Comparison of ENCODE assay signal across 21 mouse cellular contexts in the genomic region with DNA sequence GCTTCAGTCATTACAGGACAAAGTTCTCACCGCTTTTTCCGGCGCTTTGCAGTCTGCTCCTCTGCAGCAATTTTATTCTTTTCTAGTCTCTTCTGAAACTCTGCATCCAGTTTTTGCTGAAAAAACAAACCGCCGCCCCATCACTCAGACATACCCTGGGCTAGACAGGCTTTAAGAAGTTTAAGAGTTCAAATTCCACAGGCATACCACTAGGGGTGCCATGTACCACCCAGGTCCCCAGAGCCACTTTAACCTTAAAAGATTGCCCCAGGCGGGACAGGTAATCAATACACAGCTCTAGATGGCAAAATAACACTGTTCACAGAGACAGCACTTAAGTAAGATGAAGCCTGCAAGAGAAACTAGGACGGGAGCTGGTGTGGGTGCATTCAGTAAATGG. TPM values are rescaled to one million over a fixed set of nuclear protein-coding genes. Genes with fewer than 3 reads are reported as not detected.
A peak's percentile ranks its signal among the peaks of the same experiment; 100 is the strongest.
DNase-seq lines count a peak whose midpoint lies in the region; ATAC-seq and TF ChIP-seq lines count a peak whose summit lies in the region.
"Had no signal": no experiment of that assay in that cellular context is flagged by ENCODE, and none has a peak within 500 bp of the region (broad histone marks: within the 10 kb centered on the region; RNA-seq: fewer than 3 reads in every experiment).

No protein-coding gene starts in this region.

- no peak overlapping the region for H3K27ac ChIP-seq in hindbrain, postnatal 0 days
- no peak overlapping the region for H3K27ac ChIP-seq in hindbrain, embryonic 12.5 days
- H3K27ac ChIP-seq in liver, postnatal 0 days (ENCODE audit: low read depth), result no peak overlapping the region
- H3K27ac ChIP-seq in liver, embryonic 12.5 days, result no peak overlapping the region
- H3K27ac ChIP-seq in embryonic facial prominence, embryonic 10.5 days (replicated peaks), result no peak overlapping the region
- H3K27ac ChIP-seq: embryonic facial prominence, embryonic 13.5 days; forebrain, embryonic 12.5 days; limb, embryonic 12.5 days; liver, embryonic 13.5 days; macrophage; midbrain, embryonic 10.5 days had no signal

- H3K4me1 ChIP-seq in hindbrain, postnatal 0 days (ENCODE audit: insufficient read depth, low read length), result no peaks in the 10 kb centered on the region
- H3K4me1 ChIP-seq in hindbrain, embryonic 12.5 days, result no peaks in the 10 kb centered on the region
- H3K4me1 ChIP-seq in liver, postnatal 0 days (ENCODE audit: insufficient read depth), result no peaks in the 10 kb centered on the region
- H3K4me1 ChIP-seq in liver, embryonic 12.5 days, result no peaks in the 10 kb centered on the region; the same call in 1 of the 2 replicates
- H3K4me1 ChIP-seq in E14TG2a.4 (replicated peaks; ENCODE audit: low read depth, low read length), result peaks cover 12% of the 10 kb centered on the region
- no peaks in the 10 kb centered on the region for H3K4me1 ChIP-seq in embryonic facial prominence, embryonic 10.5 days
- H3K4me1 ChIP-seq: embryonic facial prominence, embryonic 13.5 days; forebrain, embryonic 12.5 days; limb, embryonic 12.5 days; midbrain, embryonic 10.5 days had no signal

- no peak for DNase-seq in hindbrain, postnatal 0 days (ENCODE audit: low spot score)
- DNase-seq in liver, postnatal 0 days, result no peak
- no peak for DNase-seq in embryonic facial prominence, embryonic 10.5 days (ENCODE audit: low spot score)
- DNase-seq: adrenal gland, postnatal 14 days; cerebellum, adult 9-10 months; kidney, adult 18-20 months; liver, embryonic 13.5 days; right cerebral cortex, postnatal 25 days; spleen, adult 18-20 months; thymus, postnatal 14 days had no signal

- no peaks in the 10 kb centered on the region for H3K9me3 ChIP-seq in hindbrain, postnatal 0 days (ENCODE audit: low read length)
- H3K9me3 ChIP-seq in hindbrain, embryonic 12.5 days (replicated peaks), result no peaks in the 10 kb centered on the region
- H3K9me3 ChIP-seq in liver, postnatal 0 days (ENCODE audit: low read length), result no peaks in the 10 kb centered on the region
- no peaks in the 10 kb centered on the region for H3K9me3 ChIP-seq in liver, embryonic 12.5 days (replicated peaks)
- no peaks in the 10 kb centered on the region for H3K9me3 ChIP-seq in E14TG2a.4 (ENCODE audit: low read length)
- no peaks in the 10 kb centered on the region for H3K9me3 ChIP-seq in embryonic facial prominence, embryonic 10.5 days
- H3K9me3 ChIP-seq: embryonic facial prominence, embryonic 13.5 days; forebrain, embryonic 12.5 days; limb, embryonic 12.5 days; liver, embryonic 13.5 days; midbrain, embryonic 10.5 days had no signal

- H3K4me2 ChIP-seq in hindbrain, postnatal 0 days (ENCODE audit: low read depth, low read length), result no peak overlapping the region
- H3K4me2 ChIP-seq in hindbrain, embryonic 12.5 days (replicated peaks), result no peak overlapping the region
- H3K4me2 ChIP-seq in liver, postnatal 0 days (ENCODE audit: low read depth, low read length), result no peak overlapping the region
- no peak overlapping the region for H3K4me2 ChIP-seq in liver, embryonic 12.5 days
- H3K4me2 ChIP-seq: embryonic facial prominence, embryonic 13.5 days; forebrain, embryonic 12.5 days; heart, embryonic 11.5 days; limb, embryonic 12.5 days; liver, embryonic 13.5 days had no signal

- WGBS in hindbrain, postnatal 0 days, result 85% methylated on average over 7 of the region's 7 CpGs
- WGBS in hindbrain, embryonic 12.5 days, result 88% methylated on average over 7 of the region's 7 CpGs
- WGBS in liver, postnatal 0 days (ENCODE audit: insufficient replicate concordance), result 81% methylated on average over 7 of the region's 7 CpGs
- 80% methylated on average over 7 of the region's 7 CpGs for WGBS in liver, embryonic 12.5 days (ENCODE audit: insufficient replicate concordance)
- 84% methylated on average over 7 of the region's 7 CpGs for WGBS in embryonic facial prominence, embryonic 10.5 days

- ATAC-seq in hindbrain, postnatal 0 days, result 0 out of 2 replicates have a peak, but pooled peaks have one; percentile 5
- ATAC-seq in hindbrain, embryonic 12.5 days (ENCODE audit: low FRiP score), result no peak
- no peak for ATAC-seq in liver, postnatal 0 days
- no peak for ATAC-seq in liver, embryonic 12.5 days
- peak; percentile 50; the same call in 1 of the 2 replicates for ATAC-seq in common myeloid progenitor, adult 5-6 weeks (replicated peaks; ENCODE audit: low read depth, poor library complexity, severe bottlenecking)

- H3K36me3 ChIP-seq in hindbrain, postnatal 0 days (ENCODE audit: insufficient read depth, low read length), result peaks cover 40% of the 10 kb centered on the region
- H3K36me3 ChIP-seq in hindbrain, embryonic 12.5 days, result peaks cover 93% of the 10 kb centered on the region
- H3K36me3 ChIP-seq in liver, postnatal 0 days (replicated peaks; ENCODE audit: insufficient read depth, low read length), result peaks cover 80% of the 10 kb centered on the region
- peaks cover 96% of the 10 kb centered on the region for H3K36me3 ChIP-seq in liver, embryonic 12.5 days
- peaks cover 98% of the 10 kb centered on the region for H3K36me3 ChIP-seq in E14TG2a.4 (ENCODE audit: insufficient read depth, low read length)
- peaks cover 97% of the 10 kb centered on the region for H3K36me3 ChIP-seq in embryonic facial prominence, embryonic 10.5 days (replicated peaks)

- no peak for TF ChIP-seq EP300 in liver, postnatal 0 days (IDR thresholded peaks at IDR 0.05; ENCODE audit: low read depth)

- H3K4me3 ChIP-seq in hindbrain, postnatal 0 days (ENCODE audit: low read length), result no peak overlapping the region
- H3K4me3 ChIP-seq in hindbrain, embryonic 12.5 days, result no peak overlapping the region
- H3K4me3 ChIP-seq in liver, postnatal 0 days (ENCODE audit: low read depth, low read length), result no peak overlapping the region
- H3K4me3 ChIP-seq in liver, embryonic 12.5 days, result no peak overlapping the region
- no peak overlapping the region for H3K4me3 ChIP-seq in E14TG2a.4 (replicated peaks; ENCODE audit: low read length)
- H3K4me3 ChIP-seq in embryonic facial prominence, embryonic 10.5 days, result no peak overlapping the region
- H3K4me3 ChIP-seq: embryonic facial prominence, embryonic 13.5 days; erythroblast, embryonic 14.5 days; forebrain, embryonic 12.5 days; limb, embryonic 12.5 days; liver, embryonic 13.5 days; midbrain, embryonic 10.5 days had no signal

- no peak overlapping the region for H3K9ac ChIP-seq in hindbrain, postnatal 0 days (replicated peaks; ENCODE audit: low read length)
- no peak overlapping the region for H3K9ac ChIP-seq in hindbrain, embryonic 12.5 days
- H3K9ac ChIP-seq in liver, postnatal 0 days (replicated peaks), result no peak overlapping the region
- no peak overlapping the region for H3K9ac ChIP-seq in liver, embryonic 12.5 days
- H3K9ac ChIP-seq: embryonic facial prominence, embryonic 13.5 days; forebrain, embryonic 12.5 days; limb, embryonic 12.5 days; liver, embryonic 13.5 days had no signal

- TF ChIP-seq CTCF in hindbrain, postnatal 0 days (IDR thresholded peaks at IDR 0.05; ENCODE audit: low read depth), result peak; percentile 37
- TF ChIP-seq CTCF in liver, postnatal 0 days (IDR thresholded peaks at IDR 0.05; ENCODE audit: low read depth), result peak; percentile 26
- peak; percentile 48 for TF ChIP-seq CTCF in E14TG2a.4 (conservative IDR thresholded peaks at IDR 0.05; ENCODE audit: low read length)

- no peaks in the 10 kb centered on the region for H3K27me3 ChIP-seq in hindbrain, postnatal 0 days (ENCODE audit: insufficient read depth, low read length)
- no peaks in the 10 kb centered on the region for H3K27me3 ChIP-seq in hindbrain, embryonic 12.5 days
- no peaks in the 10 kb centered on the region for H3K27me3 ChIP-seq in liver, postnatal 0 days (ENCODE audit: insufficient read depth, low read length)
- H3K27me3 ChIP-seq in liver, embryonic 12.5 days (replicated peaks), result no peaks in the 10 kb centered on the region
- H3K27me3 ChIP-seq in E14TG2a.4 (ENCODE audit: insufficient read depth, low read length), result no peaks in the 10 kb centered on the region
- H3K27me3 ChIP-seq in embryonic facial prominence, embryonic 10.5 days (replicated peaks; ENCODE audit: low read depth, poor library complexity, severe bottlenecking), result no peaks in the 10 kb centered on the region
- H3K27me3 ChIP-seq: embryonic facial prominence, embryonic 13.5 days; forebrain, embryonic 12.5 days; limb, embryonic 12.5 days; liver, embryonic 13.5 days had no signal

RNA-seq across cellular contexts. Expression of a gene that starts 6.9 kb away (rescaled TPM):
- 11.2 and 15.1 TPM in 2 replicates for total RNA-seq in hindbrain, postnatal 0 days (2014; rRNA removed)
- 58.7 and 59.0 TPM in 2 replicates for polyA plus RNA-seq in hindbrain, postnatal 0 days (2015; fragmentation: Nextera tagmentation; extraction: Ambion mirVana)
- 62.9 and 71.2 TPM in 2 replicates for polyA plus RNA-seq in hindbrain, embryonic 12.5 days (2016; fragmentation: Nextera tagmentation; extraction: Ambion mirVana)
- polyA plus RNA-seq in liver, postnatal 0 days (2015; fragmentation: Nextera tagmentation; extraction: Ambion mirVana), result 19.6 and 19.9 TPM in 2 replicates
- polyA plus RNA-seq in liver, embryonic 12.5 days (2016; fragmentation: Nextera tagmentation; extraction: Ambion mirVana), result 36.3 and 41.3 TPM in 2 replicates
- 24.2 and 67.2 TPM in 2 replicates for total RNA-seq in common myeloid progenitor, adult 5-6 weeks (2017)
- 68.6 and 76.8 TPM in 2 replicates for polyA plus RNA-seq in embryonic facial prominence, embryonic 10.5 days (2016; fragmentation: Nextera tagmentation; extraction: Ambion mirVana)

RNA-seq across cellular contexts. Expression of a gene that starts 21.4 kb away (rescaled TPM):
- 122 and 148 TPM in 2 replicates for total RNA-seq in hindbrain, postnatal 0 days (2014; rRNA removed)
- polyA plus RNA-seq in hindbrain, postnatal 0 days (2015; fragmentation: Nextera tagmentation; extraction: Ambion mirVana), result 50.6 and 56.8 TPM in 2 replicates
- 19.0 and 21.3 TPM in 2 replicates for polyA plus RNA-seq in hindbrain, embryonic 12.5 days (2016; fragmentation: Nextera tagmentation; extraction: Ambion mirVana)
- polyA plus RNA-seq in liver, postnatal 0 days (2015; fragmentation: Nextera tagmentation; extraction: Ambion mirVana), result 4.4 and 4.5 TPM in 2 replicates
- polyA plus RNA-seq in liver, embryonic 12.5 days (2016; fragmentation: Nextera tagmentation; extraction: Ambion mirVana), result 4.4 and 6.7 TPM in 2 replicates
- total RNA-seq in common myeloid progenitor, adult 5-6 weeks (2017), result 26.4 and 33.7 TPM in 2 replicates
- polyA plus RNA-seq in embryonic facial prominence, embryonic 10.5 days (2016; fragmentation: Nextera tagmentation; extraction: Ambion mirVana), result 7.4 and 8.2 TPM in 2 replicates

RNA-seq across cellular contexts. Expression of a gene that starts 54.5 kb away (rescaled TPM):
- total RNA-seq in hindbrain, postnatal 0 days (2014; rRNA removed), result 41.7 and 49.6 TPM in 2 replicates
- polyA plus RNA-seq in hindbrain, postnatal 0 days (2015; fragmentation: Nextera tagmentation; extraction: Ambion mirVana), result 14.4 and 15.3 TPM in 2 replicates
- polyA plus RNA-seq in hindbrain, embryonic 12.5 days (2016; fragmentation: Nextera tagmentation; extraction: Ambion mirVana), result 20.3 and 23.3 TPM in 2 replicates
- 1.3 and 1.7 TPM in 2 replicates for polyA plus RNA-seq in liver, postnatal 0 days (2015; fragmentation: Nextera tagmentation; extraction: Ambion mirVana)
- 2.6 and 3.1 TPM in 2 replicates for polyA plus RNA-seq in liver, embryonic 12.5 days (2016; fragmentation: Nextera tagmentation; extraction: Ambion mirVana)
- 4.3 and 8.7 TPM in 2 replicates for total RNA-seq in common myeloid progenitor, adult 5-6 weeks (2017)
- 14.1 and 17.0 TPM in 2 replicates for polyA plus RNA-seq in embryonic facial prominence, embryonic 10.5 days (2016; fragmentation: Nextera tagmentation; extraction: Ambion mirVana)

RNA-seq across cellular contexts. Expression of a gene that starts 55.9 kb away (rescaled TPM):
- 17.6 and 21.9 TPM in 2 replicates for total RNA-seq in hindbrain, postnatal 0 days (2014; rRNA removed)
- polyA plus RNA-seq in hindbrain, postnatal 0 days (2015; fragmentation: Nextera tagmentation; extraction: Ambion mirVana), result 15.2 and 15.4 TPM in 2 replicates
- polyA plus RNA-seq in hindbrain, embryonic 12.5 days (2016; fragmentation: Nextera tagmentation; extraction: Ambion mirVana), result 23.0 and 23.3 TPM in 2 replicates
- polyA plus RNA-seq in liver, postnatal 0 days (2015; fragmentation: Nextera tagmentation; extraction: Ambion mirVana), result 8.8 and 9.2 TPM in 2 replicates
- 17.0 and 18.8 TPM in 2 replicates for polyA plus RNA-seq in liver, embryonic 12.5 days (2016; fragmentation: Nextera tagmentation; extraction: Ambion mirVana)
- total RNA-seq in common myeloid progenitor, adult 5-6 weeks (2017), result 11.8 and 14.3 TPM in 2 replicates
- 26.3 and 29.1 TPM in 2 replicates for polyA plus RNA-seq in embryonic facial prominence, embryonic 10.5 days (2016; fragmentation: Nextera tagmentation; extraction: Ambion mirVana)

RNA-seq across cellular contexts. Expression of a gene that starts 56.0 kb away (rescaled TPM):
- total RNA-seq in hindbrain, postnatal 0 days (2014; rRNA removed), result 32.9 and 35.8 TPM in 2 replicates
- polyA plus RNA-seq in hindbrain, postnatal 0 days (2015; fragmentation: Nextera tagmentation; extraction: Ambion mirVana), result 16.8 and 17.7 TPM in 2 replicates
- polyA plus RNA-seq in hindbrain, embryonic 12.5 days (2016; fragmentation: Nextera tagmentation; extraction: Ambion mirVana), result 34.5 and 36.6 TPM in 2 replicates
- 13.7 and 16.5 TPM in 2 replicates for polyA plus RNA-seq in liver, postnatal 0 days (2015; fragmentation: Nextera tagmentation; extraction: Ambion mirVana)
- polyA plus RNA-seq in liver, embryonic 12.5 days (2016; fragmentation: Nextera tagmentation; extraction: Ambion mirVana), result 53.4 and 54.5 TPM in 2 replicates
- total RNA-seq in common myeloid progenitor, adult 5-6 weeks (2017), result 48.9 and 57.0 TPM in 2 replicates
- 59.7 and 62.4 TPM in 2 replicates for polyA plus RNA-seq in embryonic facial prominence, embryonic 10.5 days (2016; fragmentation: Nextera tagmentation; extraction: Ambion mirVana)

Comparison
In these comparisons a context has a peak if more than half of its experiments do, and no peak if none do; other contexts are left out.
1. ATAC-seq: peak in hindbrain, postnatal 0 days (single experiment) and common myeloid progenitor, adult 5-6 weeks (single experiment); none in hindbrain, embryonic 12.5 days (single experiment), liver, postnatal 0 days (single experiment) and liver, embryonic 12.5 days (single experiment).
2. Peak in every context shown above with its lines, with median percentiles within 50 percentile points of each other: CTCF ChIP-seq.